Mouse (Mus musculus): ENCODE data around the gene Rnf180. TPM values are rescaled to one million over a fixed set of nuclear protein-coding genes. Genes with fewer than 3 reads are reported as not detected.

The Rnf180 gene
- polyA plus RNA-seq, 1 experiment from 2014 or later = 35.6 TPM

GRCm38 (mm10) chr13:105224048-105224447 is 70.6 kb downstream of the Rnf180 start:
- H3K4me1 ChIP-seq (ENCODE audit: control insufficient read depth, insufficient read depth, low read length) = no peaks in the 10 kb centered on the region
- ATAC-seq = no peak
- WGBS = 63% methylated on average over 10 of the region's 10 CpGs

GRCm38 (mm10) chr13:105223147-105223546 is 71.5 kb downstream of the Rnf180 start:
- Histone ChIP-seq H3K27me3 (replicated peaks; ENCODE audit: control insufficient read depth, insufficient read depth, low read length) (no peaks in the 10 kb centered on the region), H3K9me3 (replicated peaks; ENCODE audit: control insufficient read depth, low read length) (no peaks in the 10 kb centered on the region), H3K9ac (ENCODE audit: low read length) (no peak overlapping the region), H3K4me3 (ENCODE audit: low read depth, low read length) (no peak overlapping the region), H3K27ac (ENCODE audit: low read depth, low read length) (no peak overlapping the region), H3K4me1 (ENCODE audit: control insufficient read depth, insufficient read depth, low read length) (no peaks in the 10 kb centered on the region), H3K4me2 (ENCODE audit: low read length) (no peak overlapping the region), H3K36me3 (ENCODE audit: control insufficient read depth, insufficient read depth, low read length) (no peaks in the 10 kb centered on the region)
- DNase-seq (ENCODE audit: low spot score) (peak; percentile 48), ATAC-seq (peak; percentile 44)
- 75% methylated on average over 3 of the region's 3 CpGs for WGBS

More at GRCm38 (mm10) chr13:105224048-105224447, 70.6 kb downstream of the Rnf180 start:
- Histone ChIP-seq H3K4me3 (ENCODE audit: low read depth, low read length) (no peak overlapping the region), H3K36me3 (ENCODE audit: control insufficient read depth, insufficient read depth, low read length) (no peaks in the 10 kb centered on the region), H3K4me2 (ENCODE audit: low read length) (no peak overlapping the region), H3K9ac (ENCODE audit: low read length) (no peak overlapping the region), H3K9me3 (replicated peaks; ENCODE audit: control insufficient read depth, low read length) (no peaks in the 10 kb centered on the region), H3K27me3 (replicated peaks; ENCODE audit: control insufficient read depth, insufficient read depth, low read length) (no peaks in the 10 kb centered on the region), H3K27ac (ENCODE audit: low read depth, low read length) (no peak overlapping the region)
- DNase-seq (ENCODE audit: low spot score) = no peak

GRCm38 (mm10) chr13:105222016-105222725 is 72.4 kb downstream of the Rnf180 start:
- no peaks in the 10 kb centered on the region for H3K4me1 ChIP-seq (ENCODE audit: control insufficient read depth, insufficient read depth, low read length)
- no peaks in the 10 kb centered on the region for H3K36me3 ChIP-seq (ENCODE audit: control insufficient read depth, insufficient read depth, low read length)
- no peaks in the 10 kb centered on the region for H3K27me3 ChIP-seq (replicated peaks; ENCODE audit: control insufficient read depth, insufficient read depth, low read length)
- WGBS = 92% methylated on average over 5 of the region's 5 CpGs
- H3K9me3 ChIP-seq (replicated peaks; ENCODE audit: control insufficient read depth, low read length) = no peaks in the 10 kb centered on the region
- H3K9ac ChIP-seq (ENCODE audit: low read length) = no peak overlapping the region
- H3K4me2 ChIP-seq (ENCODE audit: low read length) = no peak overlapping the region
- ATAC-seq (0 out of 2 replicates have a peak, but pooled peaks have one; percentile 6), DNase-seq (ENCODE audit: low spot score) (no peak)
- H3K27ac ChIP-seq (ENCODE audit: low read depth, low read length) = no peak overlapping the region
- H3K4me3 ChIP-seq (ENCODE audit: low read depth, low read length) = no peak overlapping the region

- 86% methylated on average over 3 of the region's 3 CpGs for whole genome bisulfite sequencing
- Histone ChIP-seq H3K27me3 (replicated peaks; ENCODE audit: control insufficient read depth, insufficient read depth, low read length) (no peaks in the 10 kb centered on the region), H3K9ac (ENCODE audit: low read length) (no peak overlapping the region), H3K4me2 (ENCODE audit: low read length) (no peak overlapping the region), H3K4me1 (ENCODE audit: control insufficient read depth, insufficient read depth, low read length) (no peaks in the 10 kb centered on the region), H3K9me3 (replicated peaks; ENCODE audit: control insufficient read depth, low read length) (no peaks in the 10 kb centered on the region), H3K4me3 (ENCODE audit: low read depth, low read length) (no peak overlapping the region), H3K36me3 (ENCODE audit: control insufficient read depth, insufficient read depth, low read length) (no peaks in the 10 kb centered on the region), H3K27ac (ENCODE audit: low read depth, low read length) (no peak overlapping the region)
- ATAC-seq = no peak
- DNase-seq (ENCODE audit: low spot score) = no peak
Measured at GRCm38 (mm10) chr13:105210746-105211145, 83.9 kb downstream of the Rnf180 start.

GRCm38 (mm10) chr13:105203851-105204250 is 90.8 kb downstream of the Rnf180 start:
- H3K27ac ChIP-seq (ENCODE audit: low read depth, low read length) = no peak overlapping the region
- DNase-seq (ENCODE audit: low spot score) (no peak), ATAC-seq (no peak)
- 89% methylated on average over 3 of the region's 3 CpGs for WGBS
- no peak overlapping the region for H3K4me2 ChIP-seq (ENCODE audit: low read length)
- no peaks in the 10 kb centered on the region for H3K27me3 ChIP-seq (replicated peaks; ENCODE audit: control insufficient read depth, insufficient read depth, low read length)
- H3K36me3 ChIP-seq (ENCODE audit: control insufficient read depth, insufficient read depth, low read length) = no peaks in the 10 kb centered on the region
- H3K4me1 ChIP-seq (ENCODE audit: control insufficient read depth, insufficient read depth, low read length) = no peaks in the 10 kb centered on the region
- H3K4me3 ChIP-seq (ENCODE audit: low read depth, low read length) = no peak overlapping the region
- H3K9ac ChIP-seq (ENCODE audit: low read length) = no peak overlapping the region
- H3K9me3 ChIP-seq (replicated peaks; ENCODE audit: control insufficient read depth, low read length) = no peaks in the 10 kb centered on the region

GRCm38 (mm10) chr13:105198658-105199057 is 96.0 kb downstream of the Rnf180 start:
- H3K4me1 ChIP-seq (ENCODE audit: control insufficient read depth, insufficient read depth, low read length) = no peaks in the 10 kb centered on the region
- no peak overlapping the region for H3K4me3 ChIP-seq (ENCODE audit: low read depth, low read length)
- H3K4me2 ChIP-seq (ENCODE audit: low read length) = no peak overlapping the region
- no peak for DNase-seq (ENCODE audit: low spot score)
- 87% methylated on average over 3 of the region's 3 CpGs for WGBS
- no peak overlapping the region for H3K27ac ChIP-seq (ENCODE audit: low read depth, low read length)
- no peaks in the 10 kb centered on the region for H3K36me3 ChIP-seq (ENCODE audit: control insufficient read depth, insufficient read depth, low read length)
- H3K9me3 ChIP-seq (replicated peaks; ENCODE audit: control insufficient read depth, low read length) = no peaks in the 10 kb centered on the region
- H3K27me3 ChIP-seq (replicated peaks; ENCODE audit: control insufficient read depth, insufficient read depth, low read length) = no peaks in the 10 kb centered on the region
- no peak overlapping the region for H3K9ac ChIP-seq (ENCODE audit: low read length)
- no peak for ATAC-seq

GRCm38 (mm10) chr13:105198028-105198427 is 96.6 kb downstream of the Rnf180 start:
- Histone ChIP-seq H3K36me3 (ENCODE audit: control insufficient read depth, insufficient read depth, low read length) (no peaks in the 10 kb centered on the region), H3K9ac (ENCODE audit: low read length) (no peak overlapping the region), H3K4me3 (ENCODE audit: low read depth, low read length) (no peak overlapping the region), H3K27me3 (replicated peaks; ENCODE audit: control insufficient read depth, insufficient read depth, low read length) (no peaks in the 10 kb centered on the region), H3K4me1 (ENCODE audit: control insufficient read depth, insufficient read depth, low read length) (no peaks in the 10 kb centered on the region), H3K4me2 (ENCODE audit: low read length) (no peak overlapping the region), H3K27ac (ENCODE audit: low read depth, low read length) (no peak overlapping the region), H3K9me3 (replicated peaks; ENCODE audit: control insufficient read depth, low read length) (no peaks in the 10 kb centered on the region)
- WGBS = 52% methylated on average over 3 of the region's 3 CpGs
- ATAC-seq (no peak), DNase-seq (ENCODE audit: low spot score) (no peak)

- ATAC-seq = no peak
- DNase-seq (ENCODE audit: low spot score) = no peak
- 78% methylated on average over 7 of the region's 7 CpGs for WGBS
Measured at GRCm38 (mm10) chr13:105193583-105193982, 101.0 kb downstream of the Rnf180 start.

GRCm38 (mm10) chr13:105188730-105189129 is 105.9 kb downstream of the Rnf180 start:
- 90% methylated on average over 7 of the region's 7 CpGs for WGBS
- H3K9ac ChIP-seq (ENCODE audit: low read length) = no peak overlapping the region
- no peak for DNase-seq (ENCODE audit: low spot score)
- H3K36me3 ChIP-seq (ENCODE audit: control insufficient read depth, insufficient read depth, low read length) = no peaks in the 10 kb centered on the region
- H3K4me2 ChIP-seq (ENCODE audit: low read length) = no peak overlapping the region
- ATAC-seq = no peak
- H3K27ac ChIP-seq (ENCODE audit: low read depth, low read length) = no peak overlapping the region
- no peaks in the 10 kb centered on the region for H3K4me1 ChIP-seq (ENCODE audit: control insufficient read depth, insufficient read depth, low read length)
- no peaks in the 10 kb centered on the region for H3K9me3 ChIP-seq (replicated peaks; ENCODE audit: control insufficient read depth, low read length)
- H3K27me3 ChIP-seq (replicated peaks; ENCODE audit: control insufficient read depth, insufficient read depth, low read length) = no peaks in the 10 kb centered on the region
- H3K4me3 ChIP-seq (ENCODE audit: low read depth, low read length) = no peak overlapping the region

More at GRCm38 (mm10) chr13:105193583-105193982, 101.0 kb downstream of the Rnf180 start:
- Histone ChIP-seq H3K9me3 (replicated peaks; ENCODE audit: control insufficient read depth, low read length) (no peaks in the 10 kb centered on the region), H3K36me3 (ENCODE audit: control insufficient read depth, insufficient read depth, low read length) (no peaks in the 10 kb centered on the region), H3K4me1 (ENCODE audit: control insufficient read depth, insufficient read depth, low read length) (no peaks in the 10 kb centered on the region), H3K27ac (ENCODE audit: low read depth, low read length) (no peak overlapping the region), H3K4me3 (ENCODE audit: low read depth, low read length) (no peak overlapping the region), H3K4me2 (ENCODE audit: low read length) (no peak overlapping the region), H3K9ac (ENCODE audit: low read length) (no peak overlapping the region), H3K27me3 (replicated peaks; ENCODE audit: control insufficient read depth, insufficient read depth, low read length) (no peaks in the 10 kb centered on the region)

Measured in forebrain, embryonic 14.5 days (tissue).